Mouse (Mus musculus) liver, adult (tissue): Measurements from ENCODE around the gene Mobp.

Experiments
- GATA4 ChIP-seq: IDR thresholded peaks from 2 replicates; pipeline ENCODE4 v1.6.1; 2014; ENCODE audit warnings: mild to moderate bottlenecking, low read length; ENCODE audit not compliant: insufficient replicate concordance

Gene Mobp

GRCm38 (mm10) chr9:120178813-120179212 lies 29.3 kb downstream of the Mobp start:
- TF ChIP-seq GATA4, result no peak

GRCm38 (mm10) chr9:120184499-120184898 lies 35.0 kb downstream of the Mobp start:
- no peak for TF ChIP-seq GATA4

- TF ChIP-seq GATA4, result no peak
Measured at GRCm38 (mm10) chr9:120186856-120187255, 37.3 kb downstream of the Mobp start.

GRCm38 (mm10) chr9:120190891-120191290 lies 41.4 kb downstream of the Mobp start:
- no peak for TF ChIP-seq GATA4

GRCm38 (mm10) chr9:120191362-120192098 lies 42.0 kb downstream of the Mobp start:
- TF ChIP-seq GATA4, result no peak

- no peak for TF ChIP-seq GATA4
Measured at GRCm38 (mm10) chr9:120192742-120193141, 43.2 kb downstream of the Mobp start.

GRCm38 (mm10) chr9:120200873-120201272 lies 51.4 kb downstream of the Mobp start:
- TF ChIP-seq GATA4, result no peak

GRCm38 (mm10) chr9:120201743-120202142 lies 52.2 kb downstream of the Mobp start:
- no peak for TF ChIP-seq GATA4

GRCm38 (mm10) chr9:120202683-120203082 lies 53.2 kb downstream of the Mobp start:
- no peak for TF ChIP-seq GATA4

GRCm38 (mm10) chr9:120203936-120204335 lies 54.4 kb downstream of the Mobp start:
- no peak for TF ChIP-seq GATA4

GRCm38 (mm10) chr9:120206897-120207296 lies 57.4 kb downstream of the Mobp start:
- no peak for TF ChIP-seq GATA4

GRCm38 (mm10) chr9:120210068-120210467 lies 60.6 kb downstream of the Mobp start:
- no peak for TF ChIP-seq GATA4

GRCm38 (mm10) chr9:120210865-120211264 lies 61.4 kb downstream of the Mobp start:
- TF ChIP-seq GATA4, result no peak

GRCm38 (mm10) chr9:120212936-120213335 lies 63.4 kb downstream of the Mobp start:
- no peak for TF ChIP-seq GATA4

GRCm38 (mm10) chr9:120214978-120215495 lies 65.5 kb downstream of the Mobp start:
- TF ChIP-seq GATA4, result no peak

- no peak for TF ChIP-seq GATA4
Measured at GRCm38 (mm10) chr9:120219411-120219810, 69.9 kb downstream of the Mobp start.
